Mouse (Mus musculus): ENCODE measurements around the gene Cox19. TPM values are rescaled to one million over a fixed set of nuclear protein-coding genes. Genes with fewer than 3 reads are reported as not detected.
"Not testable (repeated sequence)": the region's sequence is repeated elsewhere in the genome, so short reads cannot be mapped to it uniquely, and the experiment has no call there.

Cox19 gene
- total RNA-seq (2021) (10 to 100 TPM; 81.2 to 85.7 TPM), polyA plus RNA-seq (2012; rRNA removed) (97.6 and 107 TPM in 2 replicates)
- long read RNA-seq, transcript Cox19-201 (3 exons, 2,461 nt), result major isoform, 38 of 40 reads
- long read RNA-seq, partial matches to known transcripts, result 0 of 40 reads
- long read RNA-seq, other reads (novel, unspliced or antisense), result 2 of 40 reads

GRCm38 (mm10) chr5:139351134-139351533, at the start of gene Cox19:
Gene Cox19 (minus strand): TSS chr5:139351418.
- no peak for DNase-seq

- no peak for DNase-seq
These were observed 48.8 kb upstream of the Cox19 start for GRCm38 (mm10) chr5:139399991-139400390.

- DNase-seq, result no peak
These were observed 47.6 kb upstream of the Cox19 start for GRCm38 (mm10) chr5:139398786-139399185.

GRCm38 (mm10) chr5:139397959-139398753, 46.9 kb upstream of the Cox19 start:
- peak; percentile 93 for DNase-seq

GRCm38 (mm10) chr5:139397359-139397916, 46.2 kb upstream of the Cox19 start:
- DNase-seq, result no peak

- DNase-seq, result no peak
These were observed 44.3 kb upstream of the Cox19 start for GRCm38 (mm10) chr5:139395528-139395927.

GRCm38 (mm10) chr5:139394399-139394798, 43.2 kb upstream of the Cox19 start:
- no peak for DNase-seq

- DNase-seq, result no peak
These were observed 42.0 kb upstream of the Cox19 start for GRCm38 (mm10) chr5:139393197-139393588.

GRCm38 (mm10) chr5:139392219-139393196, 41.3 kb upstream of the Cox19 start:
- DNase-seq, result no peak

- DNase-seq, result no peak
These were observed 40.2 kb upstream of the Cox19 start for GRCm38 (mm10) chr5:139391309-139391990.

GRCm38 (mm10) chr5:139390324-139391119, 39.3 kb upstream of the Cox19 start:
- DNase-seq, result not testable (repeated sequence)

- DNase-seq, result peak; percentile 84
These were observed 38.5 kb upstream of the Cox19 start for GRCm38 (mm10) chr5:139389676-139390061.

GRCm38 (mm10) chr5:139388694-139389675, 37.8 kb upstream of the Cox19 start:
- no peak for DNase-seq

GRCm38 (mm10) chr5:139388195-139388570, 37.0 kb upstream of the Cox19 start:
- no peak for DNase-seq

- no peak for DNase-seq
These were observed 36.3 kb upstream of the Cox19 start for GRCm38 (mm10) chr5:139387329-139388194.

- no peak for DNase-seq
These were observed 34.8 kb upstream of the Cox19 start for GRCm38 (mm10) chr5:139386047-139386446.

GRCm38 (mm10) chr5:139384531-139384930, 33.3 kb upstream of the Cox19 start:
- DNase-seq, result peak; percentile 76

- no peak for DNase-seq
These were observed 32.0 kb upstream of the Cox19 start for GRCm38 (mm10) chr5:139383234-139383633.

Data from adrenal gland, adult 2 months (tissue).